Mouse (Mus musculus) intestine, embryonic 16.5 days (tissue): ENCODE results near the gene Slc4a5. TPM values are rescaled to one million over a fixed set of nuclear protein-coding genes. Genes with fewer than 3 reads are reported as not detected.
"Not testable (repeated sequence)": the region's sequence is repeated elsewhere in the genome, so short reads cannot be mapped to it uniquely, and the experiment has no call there.

ENCODE experiments used
- ATAC-seq: fragments of 200-750 bp; cut with Nextera tagmentation; 2 replicates; pipeline ENCODE4 v1.8.0; 2017; ENCODE audit warnings: moderate TSS enrichment, moderate library complexity
- H3K27ac ChIP-seq: fragments of 300-500 bp; sonication (generic); 2 replicates; pipeline ENCODE4 v1.5.1; 2014; ENCODE audit warnings: mild to moderate bottlenecking, low read length
- H3K27me3 ChIP-seq: fragments of 300-500 bp; sonication (generic); replicated peaks from 2 replicates; pipeline ENCODE4 v1.6.1; 2014; ENCODE audit warnings: low read length, control low read depth, mixed read lengths; ENCODE audit not compliant: control insufficient read depth, insufficient read depth
- H3K36me3 ChIP-seq: fragments of 300-500 bp; sonication (generic); 2 replicates; pipeline ENCODE4 v1.6.1; 2014; ENCODE audit warnings: low read length, control low read depth; ENCODE audit not compliant: control insufficient read depth, insufficient read depth
- H3K4me1 ChIP-seq: fragments of 300-500 bp; sonication (generic); 2 replicates; pipeline ENCODE4 v1.6.1; 2014; ENCODE audit warnings: low read length, control low read depth, mixed read lengths; ENCODE audit not compliant: control insufficient read depth, insufficient read depth
- H3K4me2 ChIP-seq: fragments of 300-500 bp; sonication (generic); 2 replicates; pipeline ENCODE4 v1.6.1; 2014; ENCODE audit warnings: low read depth, low read length, control low read depth
- H3K4me3 ChIP-seq: fragments of 300-500 bp; sonication (generic); 2 replicates; pipeline ENCODE4 v1.5.1; 2014; ENCODE audit warnings: mild to moderate bottlenecking, low read length
- H3K9ac ChIP-seq: fragments of 300-500 bp; sonication (generic); 2 replicates; pipeline ENCODE4 v1.6.1; 2014; ENCODE audit warnings: low read depth, low read length
- H3K9me3 ChIP-seq: fragments of 300-500 bp; sonication (generic); 2 replicates; pipeline ENCODE4 v1.6.1; 2016; ENCODE audit warnings: low read length, control low read depth; ENCODE audit not compliant: control insufficient read depth
- WGBS: fragments of 180-500 bp; shearing (Covaris S2); extraction: QIAGEN DNeasy Blood & Tissue Kit; methylation state at CpG from one replicate; pipeline ENCODE4 v1.1.7; 2014; 5-methylcytosine and 5-hydroxymethylcytosine counted together
- polyA plus RNA-seq: library from polyadenylated mRNA; unstranded; fragments of >200 nt; fragmentation: Nextera tagmentation; extraction: Ambion mirVana; gene quantifications from 2 replicates; pipeline ENCODE4 v1.2.1, GENCODE M21; 2015

Gene Slc4a5
- polyA plus RNA-seq, 1 experiment from 2014 or later = 0.56 TPM

DNA sequence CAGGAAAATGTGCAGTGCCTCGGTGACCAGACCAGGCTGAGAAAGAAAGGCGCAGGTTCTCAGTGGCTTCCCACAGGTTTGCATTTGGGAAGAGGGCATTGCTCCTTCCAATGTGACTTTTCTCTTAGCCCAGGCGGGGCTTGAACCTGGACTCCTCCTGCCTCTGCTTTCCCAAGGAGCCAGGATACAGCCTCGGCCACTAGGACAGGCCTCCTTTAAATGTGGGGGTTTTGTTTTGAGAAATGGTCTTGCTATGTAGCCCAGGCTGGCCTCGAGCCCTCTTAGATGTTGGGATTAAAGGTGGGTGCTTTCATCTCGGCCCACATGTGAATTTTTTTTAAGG is 106.7 kb downstream of the Slc4a5 start:
- H3K4me1 ChIP-seq = peaks cover 9% of the 10 kb centered on the region
- no peaks in the 10 kb centered on the region for H3K27me3 ChIP-seq
- H3K4me2 ChIP-seq = peak overlapping the region; percentile 58
- WGBS = 4% methylated on average over 6 of the region's 6 CpGs
- peak overlapping the region; percentile 83 for H3K4me3 ChIP-seq
- ATAC-seq = no peak
- H3K27ac ChIP-seq = peak overlapping the region; percentile 96
- H3K9me3 ChIP-seq = no peaks in the 10 kb centered on the region
- H3K9ac ChIP-seq = peak overlapping the region; percentile 90
- H3K36me3 ChIP-seq = peaks cover 5% of the 10 kb centered on the region; the same call in 1 of the 2 replicates

DNA sequence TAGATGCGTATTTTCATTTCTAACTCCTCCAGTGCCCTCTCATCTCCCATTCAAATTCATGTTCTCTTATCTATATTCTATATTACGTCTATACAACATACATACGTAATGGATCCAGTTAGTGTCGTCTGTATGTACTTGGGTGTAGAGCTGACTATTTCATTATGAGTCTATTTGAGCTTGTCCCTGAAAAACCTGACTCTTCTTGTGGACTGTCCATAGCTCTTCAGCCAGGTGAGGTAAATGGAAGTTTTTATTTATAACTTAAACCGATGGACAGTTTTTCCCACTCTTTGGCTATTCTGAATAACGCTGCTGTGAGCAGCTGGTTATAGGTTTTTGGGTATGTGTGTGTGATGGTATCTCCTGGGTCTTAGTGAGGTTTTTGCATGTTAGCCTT is 107.1 kb downstream of the Slc4a5 start:
- 50% methylated on average over 6 of the region's 6 CpGs for WGBS
- H3K4me1 ChIP-seq = peaks cover 9% of the 10 kb centered on the region

DNA sequence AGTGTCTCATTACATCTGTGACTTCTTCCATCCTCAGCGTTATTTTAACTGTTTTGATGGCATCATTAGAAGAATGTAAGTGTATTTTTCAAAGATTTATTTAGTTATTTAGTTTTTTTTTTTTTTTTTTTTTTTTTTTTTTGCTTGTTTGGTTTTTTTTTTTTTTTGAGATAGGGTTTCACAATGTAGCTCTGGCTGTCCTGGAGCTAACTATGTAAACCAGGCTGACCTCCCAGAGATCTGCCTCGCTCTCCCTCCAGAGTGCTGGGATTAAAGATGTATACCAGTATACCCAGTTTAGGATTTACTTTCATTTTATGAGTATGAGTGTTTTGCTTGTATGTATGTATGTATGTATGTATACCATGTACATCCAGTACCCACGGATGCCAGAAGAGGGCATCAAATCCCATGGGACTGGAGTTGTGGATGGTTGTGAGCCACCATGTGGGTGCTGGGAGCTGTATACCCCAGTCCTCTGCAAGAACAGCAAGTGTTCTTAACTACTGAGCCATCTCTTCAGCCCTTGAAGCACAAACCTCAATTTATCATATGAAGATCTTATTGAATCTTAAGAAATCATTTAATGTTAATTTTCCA is 108.1 kb downstream of the Slc4a5 start:
- no peak for ATAC-seq
- Histone ChIP-seq H3K27ac (no peak overlapping the region), H3K4me3 (no peak overlapping the region), H3K36me3 (peaks cover 8% of the 10 kb centered on the region; the same call in 1 of the 2 replicates), H3K9ac (no peak overlapping the region), H3K27me3 (no peaks in the 10 kb centered on the region), H3K4me2 (0 out of 2 replicates have a peak overlapping the region, but pooled peaks have one; percentile 58), H3K9me3 (no peaks in the 10 kb centered on the region), H3K4me1 (peaks cover 9% of the 10 kb centered on the region)
- WGBS = 90% methylated on average over 3 of the region's 3 CpGs

More for the DNA sequence above, 107.1 kb downstream of the Slc4a5 start:
- ATAC-seq = no peak
- peak overlapping the region; percentile 58 for H3K4me2 ChIP-seq
- peak overlapping the region; percentile 83 for H3K4me3 ChIP-seq
- no peak overlapping the region for H3K27ac ChIP-seq
- peak overlapping the region; percentile 90; the same call in 1 of the 2 replicates for H3K9ac ChIP-seq
- H3K9me3 ChIP-seq = no peaks in the 10 kb centered on the region
- peaks cover 7% of the 10 kb centered on the region; the same call in 1 of the 2 replicates for H3K36me3 ChIP-seq
- no peaks in the 10 kb centered on the region for H3K27me3 ChIP-seq

GRCm38 (mm10) chr6:83341387-83341786 is 121.8 kb downstream of the Slc4a5 start:
- no peak for ATAC-seq
- no peak overlapping the region for H3K9ac ChIP-seq
- no peak overlapping the region for H3K4me3 ChIP-seq
- H3K4me2 ChIP-seq = no peak overlapping the region
- H3K36me3 ChIP-seq = peaks cover 7% of the 10 kb centered on the region; the same call in 1 of the 2 replicates
- 86% methylated on average over 3 of the region's 3 CpGs for WGBS
- H3K27me3 ChIP-seq = no peaks in the 10 kb centered on the region
- H3K9me3 ChIP-seq = no peaks in the 10 kb centered on the region
- no peak overlapping the region for H3K27ac ChIP-seq
- no peaks in the 10 kb centered on the region for H3K4me1 ChIP-seq

DNA sequence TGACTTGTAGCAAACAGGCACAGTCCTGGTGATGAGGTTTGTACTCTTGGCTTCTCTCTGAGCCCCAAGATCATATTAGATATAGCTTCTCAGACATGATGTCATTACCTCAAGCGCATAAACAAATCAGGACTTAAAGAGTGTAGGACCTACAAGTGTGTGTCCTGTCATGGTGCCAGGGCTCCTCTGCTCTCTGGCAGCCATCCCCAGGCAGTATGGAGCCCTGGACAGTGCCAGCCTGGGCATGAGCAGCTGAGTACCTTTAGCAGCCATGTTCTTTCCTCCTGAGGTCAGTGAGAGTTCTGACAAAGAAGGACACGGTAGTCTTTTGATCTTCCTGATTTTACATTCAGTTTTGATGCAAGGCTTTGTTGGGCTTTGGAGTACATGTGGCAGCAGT is 123.3 kb downstream of the Slc4a5 start:
- ATAC-seq = no peak
- no peak overlapping the region for H3K4me3 ChIP-seq
- H3K27me3 ChIP-seq = no peaks in the 10 kb centered on the region
- peaks cover 7% of the 10 kb centered on the region; the same call in 1 of the 2 replicates for H3K36me3 ChIP-seq
- H3K4me1 ChIP-seq = no peaks in the 10 kb centered on the region
- H3K27ac ChIP-seq = no peak overlapping the region
- H3K9me3 ChIP-seq = no peaks in the 10 kb centered on the region
- no peak overlapping the region for H3K9ac ChIP-seq
- no peak overlapping the region for H3K4me2 ChIP-seq
- 93% methylated on average over 2 of the region's 2 CpGs for WGBS

- H3K27ac ChIP-seq, H3K9ac ChIP-seq, H3K4me1 ChIP-seq, H3K9me3 ChIP-seq, H3K36me3 ChIP-seq, H3K27me3 ChIP-seq, H3K4me3 ChIP-seq, ATAC-seq, H3K4me2 ChIP-seq: not testable (repeated sequence)
- WGBS = 86% methylated on average over 8 of the region's 8 CpGs
These were observed 125.7 kb downstream of the Slc4a5 start for GRCm38 (mm10) chr6:83345285-83345684.

GRCm38 (mm10) chr6:83347916-83348315 is 128.3 kb downstream of the Slc4a5 start:
- Histone ChIP-seq H3K27ac (no peak overlapping the region), H3K36me3 (no peaks in the 10 kb centered on the region), H3K9me3 (no peaks in the 10 kb centered on the region), H3K27me3 (no peaks in the 10 kb centered on the region), H3K4me1 (peaks cover 20% of the 10 kb centered on the region), H3K4me3 (no peak overlapping the region), H3K9ac (no peak overlapping the region), H3K4me2 (no peak overlapping the region)
- no peak for ATAC-seq
- WGBS = 84% methylated on average over 3 of the region's 3 CpGs

DNA sequence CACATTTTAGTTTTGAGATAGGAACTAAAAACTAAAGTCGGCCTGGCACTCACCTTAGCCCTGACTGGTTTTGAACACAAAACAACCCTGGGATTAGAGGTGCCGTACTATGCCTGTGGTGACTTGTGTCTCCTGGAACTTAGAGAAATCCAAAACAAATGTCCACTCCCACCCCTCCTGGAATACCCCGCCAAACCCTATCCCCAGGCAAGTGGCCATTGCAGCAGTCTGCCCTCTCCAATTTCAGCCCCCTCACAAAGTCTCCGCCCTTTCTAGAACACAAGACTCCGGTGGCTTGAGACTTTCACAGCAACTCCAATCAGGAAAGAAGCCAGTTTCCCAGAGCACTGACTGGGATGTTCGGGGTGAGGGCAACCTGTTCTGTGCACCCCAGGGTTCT is 129.2 kb downstream of the Slc4a5 start, which contains the start of gene Bola3:
Bola3 (plus strand) TSS at position 275 of the 400 bp plus-strand sequence.
- ATAC-seq = peak; percentile 34; the same call in 1 of the 2 replicates
- Histone ChIP-seq H3K27ac (peak within 1 kb of the TSS; percentile 54), H3K9me3 (no peaks in the 10 kb centered on the region), H3K4me2 (peak within 1 kb of the TSS; percentile 80), H3K4me3 (peak within 1 kb of the TSS; percentile 89), H3K36me3 (no peaks in the 10 kb centered on the region), H3K27me3 (no peaks in the 10 kb centered on the region), H3K9ac (peak within 1 kb of the TSS; percentile 96), H3K4me1 (peaks cover 20% of the 10 kb centered on the region)
- 34% methylated on average over 6 of the region's 6 CpGs for WGBS

- ATAC-seq = peak; percentile 95
- Histone ChIP-seq H3K36me3 (no peaks in the 10 kb centered on the region), H3K9me3 (no peaks in the 10 kb centered on the region), H3K4me2 (peak overlapping the region; percentile 80), H3K9ac (peak overlapping the region; percentile 96), H3K27me3 (no peaks in the 10 kb centered on the region), H3K4me1 (peaks cover 20% of the 10 kb centered on the region), H3K4me3 (peak overlapping the region; percentile 89), H3K27ac (peak overlapping the region; percentile 54)
- under 1% methylated on average over 53 of the region's 53 CpGs for WGBS
These were observed 129.8 kb downstream of the Slc4a5 start for GRCm38 (mm10) chr6:83349274-83349958.
